Mouse (Mus musculus) telencephalon, adult 2 months (tissue): ENCODE measurements at regions not wholly inside any gene's neighbourhood (a gene's known extent, or its start where the extent isn't known, plus 50 kb on each side); places are given as distances from the start of the nearest gene placed in this dataset.

Source experiments
- DNase-seq: peaks from one replicate; pipeline ENCODE4 v3.0.0-alpha.2; 2011; ENCODE audit warnings: low read depth, low spot score

DNA sequence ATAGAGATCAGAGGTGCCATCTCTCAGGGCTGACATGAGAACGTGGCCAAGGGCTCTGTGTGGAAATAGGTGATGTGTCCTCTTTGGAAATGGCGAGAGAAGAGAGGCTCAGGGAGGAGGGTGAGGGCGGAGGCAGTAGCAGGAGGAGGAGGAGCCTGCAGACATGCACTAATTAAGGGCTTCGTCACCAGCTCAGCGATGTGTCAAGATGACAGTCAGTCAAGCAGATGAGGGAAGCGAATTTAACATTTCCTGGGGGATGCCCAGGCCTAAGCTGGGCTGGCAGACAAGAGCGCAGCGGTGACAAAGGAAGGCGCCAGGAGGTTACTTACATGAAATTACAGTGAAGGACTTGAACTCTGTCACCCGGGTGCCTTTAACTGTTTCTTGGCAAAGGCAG lies 455.1 kb upstream of the Tbx3 start:
- DNase-seq, result no peak

DNA sequence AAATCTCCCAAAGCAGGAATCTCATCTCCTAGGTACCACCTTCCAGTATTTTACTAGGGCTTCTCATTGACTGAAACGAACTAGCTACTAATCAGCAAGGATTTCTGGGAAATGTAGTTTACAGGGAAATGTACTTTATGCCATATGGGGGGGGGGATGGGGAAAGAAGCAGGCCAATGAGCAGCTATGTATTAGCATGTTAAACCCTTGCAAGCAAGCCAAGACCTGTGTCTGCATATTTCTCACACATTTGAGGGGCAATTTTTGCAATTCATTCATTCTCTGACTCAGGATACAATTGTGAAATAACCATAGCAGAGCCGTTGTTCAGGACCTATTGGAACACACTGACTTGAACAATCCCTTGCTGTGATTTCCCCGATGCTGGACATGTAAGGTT lies 454.3 kb upstream of the Tbx3 start:
- DNase-seq, result no peak

DNA sequence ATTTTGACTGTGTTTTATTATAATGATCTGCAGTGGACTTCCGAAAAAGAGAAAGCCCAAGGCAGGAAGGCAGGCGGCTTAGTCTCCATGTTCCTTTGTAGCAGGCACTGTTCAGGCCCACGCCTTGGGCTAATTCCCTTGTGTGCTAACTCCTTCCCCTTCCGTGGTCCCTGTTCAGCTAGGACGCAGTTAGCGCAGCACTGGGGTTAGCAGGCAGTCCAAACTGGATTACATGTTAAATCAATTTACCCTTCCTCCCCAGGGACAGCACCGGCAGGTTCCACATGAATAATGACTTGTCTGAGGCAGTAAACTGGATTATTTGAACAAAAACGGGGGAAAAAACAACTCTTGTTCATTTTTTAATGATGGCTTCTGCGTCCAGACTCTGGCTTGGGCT lies 453.4 kb upstream of the Tbx3 start:
- DNase-seq, result no peak

DNA sequence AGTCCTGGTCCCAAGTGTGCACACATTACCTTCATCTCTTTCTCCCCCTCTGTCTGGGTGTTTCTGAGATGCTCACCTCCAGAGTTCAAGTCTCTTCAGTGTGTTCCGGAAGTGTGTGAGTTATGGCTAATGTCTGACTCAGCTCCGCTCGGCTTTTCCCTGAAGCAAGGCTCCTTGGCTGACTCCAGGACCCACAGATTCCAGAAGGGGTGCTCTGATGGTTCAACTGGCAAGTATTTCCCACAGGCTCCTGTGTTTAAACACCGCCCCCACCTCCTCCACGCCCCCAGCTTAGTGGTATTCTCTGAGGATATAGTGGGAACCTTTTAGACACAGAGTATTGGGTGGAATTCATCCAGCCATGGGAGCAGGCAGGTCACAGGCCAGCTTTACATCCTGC lies 441.8 kb upstream of the Tbx3 start:
- DNase-seq, result no peak

DNA sequence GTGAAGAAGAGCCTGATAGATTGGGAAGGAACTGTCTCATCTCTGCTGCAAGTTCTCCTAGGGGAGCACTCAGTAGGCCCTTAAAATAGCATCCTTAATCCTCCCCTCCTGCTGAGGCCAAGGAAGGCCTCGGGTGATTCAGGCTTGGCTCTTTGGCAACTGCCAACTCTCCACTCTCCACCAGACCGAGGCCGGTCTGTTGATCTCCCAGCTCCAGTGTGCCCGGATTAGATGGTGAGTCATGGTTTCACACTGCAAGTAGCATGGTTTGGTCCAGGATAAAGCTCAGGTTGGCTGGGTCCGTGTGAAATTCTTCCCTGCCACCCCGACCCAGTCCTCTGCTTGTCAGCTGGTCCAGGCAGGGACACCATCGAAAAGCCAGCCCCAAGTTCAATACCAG lies 437.5 kb upstream of the Tbx3 start:
- DNase-seq, result no peak

DNA sequence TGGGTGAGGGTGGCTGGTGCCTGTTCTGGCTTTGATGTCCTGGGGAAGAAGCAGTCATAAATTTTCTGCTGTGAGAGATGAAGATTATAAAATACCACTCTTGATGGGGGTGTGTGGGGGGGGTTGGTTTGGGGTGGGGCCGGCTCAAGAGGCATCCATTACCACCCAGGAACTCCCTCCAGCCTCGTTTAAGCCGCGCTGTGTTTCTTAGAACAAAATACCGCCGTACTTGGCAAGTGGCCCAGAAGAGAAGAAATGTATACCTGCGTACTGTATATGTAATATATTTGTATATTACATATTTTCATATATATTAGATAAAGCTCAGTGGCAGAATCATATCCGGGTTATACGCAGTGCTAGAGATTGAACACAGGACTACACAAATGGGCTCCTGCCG lies 434.6 kb upstream of the Tbx3 start:
- DNase-seq, result no peak

DNA sequence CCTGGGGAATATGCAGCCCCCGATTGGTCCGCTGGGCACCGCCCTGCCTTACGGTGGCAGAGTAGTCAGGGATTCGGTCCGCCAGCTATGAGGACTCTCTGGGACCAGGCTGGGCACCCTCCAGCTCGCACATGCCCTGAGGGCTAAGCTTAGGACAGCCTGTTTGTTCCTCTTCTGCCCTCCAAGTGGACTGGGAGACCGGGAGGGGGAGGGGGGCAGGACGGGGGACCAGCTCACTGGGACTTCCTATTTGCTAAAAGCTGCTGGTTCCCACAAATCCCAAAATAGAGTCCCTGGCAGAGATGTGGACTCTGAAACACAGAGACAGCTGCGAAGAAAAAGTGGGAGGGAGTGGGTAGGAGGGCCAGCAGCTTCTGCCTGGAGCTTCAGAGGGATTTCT lies 423.6 kb upstream of the Tbx3 start:
- peak; percentile 71 for DNase-seq

DNA sequence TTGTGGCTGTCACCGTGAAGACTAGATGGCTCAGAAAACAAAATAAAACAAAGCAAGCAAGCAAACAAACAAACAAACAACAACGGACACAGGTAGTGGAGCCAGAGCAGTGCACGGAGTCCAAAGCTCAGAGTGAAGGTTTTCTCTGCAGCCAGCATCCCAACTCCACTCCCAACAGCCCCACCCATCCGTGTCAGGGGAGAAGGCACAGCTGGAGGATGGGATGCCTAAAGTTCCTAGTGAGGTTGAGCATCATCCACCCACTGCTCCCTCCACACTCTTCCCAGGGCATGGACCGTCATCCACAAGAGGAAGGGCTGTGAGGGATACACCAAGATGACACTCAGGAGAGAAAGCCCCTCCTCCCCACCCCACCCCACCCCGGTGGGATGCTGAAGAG lies 421.8 kb upstream of the Tbx3 start:
- no peak for DNase-seq

DNA sequence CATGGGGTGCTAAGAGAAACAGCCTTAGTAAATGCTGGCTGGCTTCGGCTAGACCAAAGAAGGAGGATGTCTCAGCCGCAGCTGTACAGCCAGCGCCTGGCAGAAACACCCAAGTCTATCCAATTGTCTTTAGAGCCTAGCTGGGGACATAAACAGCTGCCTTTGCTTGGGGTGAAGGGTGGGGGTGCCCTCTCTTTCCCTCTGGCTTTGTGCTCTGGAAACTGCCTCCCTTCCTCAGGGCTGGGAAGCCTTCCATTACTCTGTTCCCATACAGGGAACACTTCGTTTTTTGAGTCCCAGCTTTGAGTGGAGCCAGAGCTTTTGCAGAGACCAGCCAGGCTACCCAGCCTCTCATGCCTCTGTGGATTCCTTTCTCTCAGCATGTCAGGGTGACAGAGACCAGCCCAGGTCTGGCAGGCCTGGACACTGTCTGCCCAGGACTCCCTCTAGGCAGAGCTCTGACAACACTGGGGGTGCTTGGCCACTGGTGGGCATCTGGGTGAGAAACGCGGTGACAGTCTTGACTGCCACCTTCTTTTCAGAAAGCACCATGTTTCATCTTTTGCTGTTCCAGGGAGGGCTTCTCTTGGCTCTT lies 421.2 kb upstream of the Tbx3 start:
- no peak for DNase-seq

DNA sequence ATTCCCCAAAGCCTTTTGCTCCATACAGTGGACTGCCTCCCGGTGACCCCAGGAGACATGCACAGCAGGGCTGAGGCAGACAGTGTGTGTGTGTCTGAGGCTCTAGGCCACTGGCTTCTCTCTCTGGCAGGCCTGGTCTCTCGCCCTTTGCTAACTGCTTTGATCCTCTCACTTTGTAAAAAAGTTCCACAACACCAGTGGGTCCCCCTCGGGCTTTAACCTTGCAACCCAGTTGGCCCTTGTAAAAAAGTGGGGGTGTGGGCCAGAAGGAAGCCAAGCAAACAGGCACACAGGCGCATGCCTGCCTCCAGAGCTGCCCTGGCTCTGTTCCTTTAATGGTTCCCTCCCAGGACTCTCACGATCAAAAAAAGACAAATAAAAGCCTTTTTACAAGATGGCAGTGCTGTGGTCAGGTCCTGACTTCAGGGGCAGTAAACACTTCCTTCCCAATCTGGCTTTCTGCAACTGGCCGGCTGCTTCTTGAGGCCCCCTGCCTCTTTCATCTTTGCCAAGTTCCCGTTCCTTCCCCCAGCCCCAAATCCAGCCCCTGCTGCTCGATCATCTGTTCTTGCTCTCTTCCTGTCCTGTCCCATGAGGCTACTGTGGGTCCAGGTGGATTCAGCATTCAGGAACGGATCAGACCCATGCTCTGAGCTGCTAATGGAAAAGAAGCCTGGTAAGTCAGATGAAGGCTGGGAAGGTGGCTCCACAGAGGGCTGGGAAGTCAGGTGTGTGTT lies 419.0 kb upstream of the Tbx3 start:
- DNase-seq, result no peak

DNA sequence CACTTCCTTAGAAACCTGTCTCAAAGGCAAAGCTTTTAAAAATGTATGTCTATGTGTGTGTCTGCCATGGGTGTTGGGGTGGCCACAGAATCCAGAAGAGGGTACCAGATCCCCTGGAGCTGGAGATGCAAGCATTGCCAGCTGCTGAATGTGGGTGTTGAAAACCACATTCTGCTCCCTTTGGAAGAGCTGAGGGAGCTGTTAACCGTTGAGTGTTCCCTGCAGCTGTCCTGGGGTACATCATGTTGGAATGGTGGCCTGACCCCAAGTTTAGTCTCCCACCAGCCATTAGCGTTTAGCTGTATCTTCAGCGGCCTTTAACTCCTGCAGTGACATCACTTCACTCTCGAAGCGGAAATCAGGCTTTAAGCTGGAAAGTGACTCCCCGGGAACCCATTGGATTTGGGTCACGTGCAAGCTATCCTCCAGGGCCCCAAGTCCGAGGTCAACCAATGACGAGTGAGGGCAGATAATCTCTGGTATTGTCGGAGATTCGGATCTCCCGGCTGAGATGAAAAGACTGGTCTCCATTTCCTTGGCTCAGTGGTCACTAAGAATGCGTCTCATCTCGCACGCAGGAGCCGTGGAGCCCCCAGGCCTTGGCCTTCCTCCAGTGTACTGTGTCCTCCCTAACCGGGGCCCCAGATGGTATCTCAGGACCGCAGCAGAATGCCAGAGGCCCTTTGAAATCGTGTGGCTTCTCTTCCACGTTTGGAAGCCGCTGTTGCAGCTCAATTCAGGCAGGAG lies 412.9 kb upstream of the Tbx3 start:
- no peak for DNase-seq

DNA sequence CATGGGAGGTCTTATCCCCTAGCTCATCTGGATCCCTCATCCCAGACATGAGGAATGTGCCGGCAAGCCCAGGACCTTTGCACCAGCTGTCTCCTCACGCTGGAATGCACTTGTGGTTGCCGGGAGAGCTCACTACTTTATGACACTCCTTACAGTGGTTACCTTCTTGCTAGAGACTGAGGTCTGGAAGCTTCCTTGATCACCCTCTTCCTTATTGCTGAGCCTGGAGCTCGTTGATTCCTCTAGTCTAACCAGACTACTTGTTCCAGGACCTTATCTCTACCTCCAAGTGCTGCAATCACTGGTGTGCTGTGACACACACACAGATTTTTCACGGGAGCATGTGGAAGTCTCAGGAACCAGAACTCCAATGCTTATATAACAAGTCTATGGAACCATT lies 411.6 kb upstream of the Tbx3 start:
- no peak for DNase-seq

DNA sequence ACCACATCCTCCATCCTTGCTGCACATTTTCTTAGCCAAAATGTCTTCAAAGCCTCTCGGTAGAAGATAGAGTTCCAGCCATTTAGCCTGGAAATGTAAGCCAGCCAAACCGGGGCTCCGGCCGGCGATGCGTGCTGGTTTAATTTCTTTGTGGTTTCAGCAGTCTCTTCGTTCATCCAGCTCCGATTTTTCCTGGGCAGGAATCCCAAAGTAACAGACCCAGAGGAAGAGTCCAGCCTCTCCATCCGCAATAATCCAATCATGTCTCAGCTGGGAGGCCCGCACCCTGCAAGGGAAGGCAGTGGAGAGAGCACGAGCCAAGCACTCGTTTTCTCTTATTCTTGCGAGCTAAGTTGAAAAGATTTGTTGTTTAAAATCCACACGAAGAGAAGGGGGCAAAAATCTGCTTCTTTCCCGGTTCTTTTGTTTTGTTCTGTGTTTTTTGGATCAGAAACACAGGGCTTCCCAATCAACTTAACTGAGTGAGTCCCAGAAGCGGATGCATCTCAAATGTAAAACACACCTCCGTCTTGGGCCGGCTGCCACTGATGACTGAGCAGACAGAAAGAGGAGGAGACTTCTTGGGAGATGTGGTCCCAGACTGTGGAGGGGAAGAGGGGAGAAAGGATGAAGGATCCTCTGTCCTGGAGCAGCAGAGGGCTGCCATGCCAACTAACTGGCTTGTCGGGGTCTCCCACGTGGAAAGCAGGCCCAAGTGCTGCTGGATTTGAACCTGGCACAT lies 405.1 kb upstream of the Tbx3 start:
- DNase-seq, result peak; percentile 27

DNA sequence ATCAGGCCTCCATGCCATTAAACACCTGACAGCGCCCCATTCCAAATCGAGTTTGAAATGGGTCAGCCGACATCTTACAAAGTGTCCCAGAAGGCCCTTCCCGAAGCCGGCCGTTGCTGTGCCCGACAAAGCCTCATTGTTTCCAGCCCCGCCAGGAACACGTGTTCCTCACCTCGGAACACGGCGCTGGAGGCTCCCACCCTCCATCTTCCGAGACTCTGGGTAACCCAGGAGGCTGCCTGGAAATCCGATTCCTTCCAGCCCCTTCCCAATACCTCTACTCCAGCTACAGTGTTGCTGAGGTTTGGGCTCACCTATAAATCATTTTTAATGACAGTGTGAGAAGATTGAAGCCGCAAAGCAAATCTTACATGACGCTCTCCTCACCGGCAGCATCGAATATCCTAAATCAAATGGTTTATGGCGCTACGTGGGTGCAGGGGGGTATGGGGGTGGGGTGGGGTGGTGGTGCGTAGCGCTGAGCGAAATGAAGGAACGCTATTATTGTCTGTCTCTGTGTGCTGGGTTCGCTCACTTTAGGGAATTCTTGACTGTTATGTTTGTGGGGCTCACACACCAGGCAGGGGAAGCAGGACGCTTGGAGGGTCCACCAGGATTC lies 399.1 kb upstream of the Tbx3 start:
- no peak for DNase-seq

DNA sequence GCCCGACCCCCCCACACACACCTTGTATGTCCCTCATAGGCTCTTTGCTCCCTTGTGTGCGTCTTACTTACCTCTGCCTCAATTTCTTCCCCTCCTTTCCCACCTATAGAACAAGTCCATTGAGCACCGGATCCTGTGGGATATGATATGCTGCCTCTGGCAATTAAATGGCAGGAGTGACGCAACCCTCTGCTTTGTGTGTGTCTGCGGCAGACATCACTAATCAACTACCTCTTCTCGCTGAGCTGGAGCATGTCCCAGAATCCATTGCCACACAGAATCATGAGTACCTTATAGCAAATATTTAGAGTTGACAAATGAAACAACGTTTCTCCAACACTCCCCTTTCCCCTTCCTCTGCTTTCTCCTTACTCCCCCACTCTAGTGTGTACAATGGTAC lies 397.3 kb upstream of the Tbx3 start:
- DNase-seq, result no peak

DNA sequence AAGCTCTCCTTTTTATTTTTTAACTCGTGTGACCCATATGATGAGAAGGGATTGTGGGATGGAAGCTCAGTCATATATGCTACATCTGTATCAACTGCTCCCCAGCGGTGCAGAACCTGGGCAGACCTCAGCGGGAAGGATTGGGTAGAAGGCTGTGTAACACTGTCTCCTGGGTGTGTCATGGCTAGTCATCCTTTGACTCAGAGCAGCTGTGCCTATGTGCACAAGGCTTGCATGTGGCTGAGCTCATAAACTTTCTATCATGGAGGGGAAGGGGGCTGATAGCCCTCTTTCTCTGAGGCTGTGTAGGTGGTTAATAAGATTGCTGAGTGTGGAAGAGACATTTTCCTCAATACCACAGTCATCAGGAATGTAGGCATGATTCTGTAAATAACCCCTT lies 396.9 kb upstream of the Tbx3 start:
- DNase-seq, result no peak

DNA sequence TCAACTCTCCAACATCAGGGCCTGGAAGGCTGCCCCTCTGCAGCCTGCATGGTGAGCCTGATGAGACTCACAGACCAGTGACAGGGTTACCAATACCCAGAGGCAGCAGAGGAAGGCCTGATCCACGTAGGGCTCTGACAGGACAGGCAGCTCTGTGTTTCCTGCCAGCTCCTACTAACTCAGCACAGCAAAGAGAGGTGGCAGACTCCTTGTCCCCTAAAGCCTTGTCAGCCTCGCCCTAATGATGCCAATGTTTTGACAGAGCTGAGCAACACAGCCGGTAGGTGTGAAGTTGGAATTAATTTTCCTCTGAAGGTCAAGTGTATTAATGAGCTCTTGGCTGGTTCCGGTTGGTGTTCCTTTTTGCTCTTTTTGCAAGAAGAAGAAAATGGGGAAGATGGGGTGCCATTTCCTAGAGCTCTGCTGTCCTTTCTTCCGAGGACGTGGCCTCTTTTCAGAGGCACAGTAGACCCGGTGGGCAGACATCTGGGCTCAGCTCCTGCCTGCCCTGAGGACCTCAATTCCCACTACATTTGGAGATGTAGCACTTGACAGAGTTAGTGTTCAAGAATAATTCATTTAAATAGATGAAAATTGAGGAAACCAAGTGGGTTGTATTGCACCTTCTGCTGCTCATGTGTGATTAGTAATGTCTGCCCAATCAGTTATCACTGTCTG lies 395.5 kb upstream of the Tbx3 start:
- DNase-seq, result no peak

DNA sequence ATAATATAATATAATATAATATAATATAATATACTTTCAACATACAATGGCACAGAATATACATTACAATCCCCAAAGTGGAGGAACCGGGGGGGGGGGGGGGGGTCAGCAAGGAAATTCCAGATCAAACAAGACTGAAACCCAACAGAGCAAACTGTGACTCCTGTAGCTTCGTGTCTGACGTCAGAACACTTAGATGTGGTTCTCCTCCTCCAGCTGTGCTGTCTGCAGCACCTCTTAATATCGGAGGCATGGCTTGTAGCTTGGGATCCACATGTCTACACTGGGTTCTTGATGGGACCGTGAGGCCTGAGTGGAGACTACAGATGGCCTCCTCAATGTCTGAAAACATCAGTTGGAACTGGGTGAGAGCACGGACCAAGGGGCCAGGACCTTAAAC lies 390.3 kb upstream of the Tbx3 start:
- no peak for DNase-seq

DNA sequence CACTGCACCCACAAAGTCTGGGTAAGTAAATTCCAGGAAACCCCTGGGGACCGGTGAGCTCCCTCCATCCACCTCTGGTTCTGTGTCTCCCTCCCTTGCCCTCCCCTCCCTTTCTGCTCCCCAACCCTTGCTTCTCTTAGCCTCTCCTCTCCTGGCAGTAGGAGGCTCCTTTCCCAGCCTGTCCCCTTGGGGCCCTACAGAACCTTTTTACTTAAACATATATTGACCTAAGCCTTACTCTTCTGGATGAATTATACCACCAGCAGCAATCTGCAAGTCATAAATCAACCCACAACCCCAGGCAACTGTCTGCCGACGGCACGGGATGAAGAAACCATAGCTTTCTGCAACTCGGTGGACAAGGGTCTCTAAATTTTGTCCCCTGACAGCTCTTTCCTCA lies 380.7 kb upstream of the Tbx3 start:
- DNase-seq, result no peak

DNA sequence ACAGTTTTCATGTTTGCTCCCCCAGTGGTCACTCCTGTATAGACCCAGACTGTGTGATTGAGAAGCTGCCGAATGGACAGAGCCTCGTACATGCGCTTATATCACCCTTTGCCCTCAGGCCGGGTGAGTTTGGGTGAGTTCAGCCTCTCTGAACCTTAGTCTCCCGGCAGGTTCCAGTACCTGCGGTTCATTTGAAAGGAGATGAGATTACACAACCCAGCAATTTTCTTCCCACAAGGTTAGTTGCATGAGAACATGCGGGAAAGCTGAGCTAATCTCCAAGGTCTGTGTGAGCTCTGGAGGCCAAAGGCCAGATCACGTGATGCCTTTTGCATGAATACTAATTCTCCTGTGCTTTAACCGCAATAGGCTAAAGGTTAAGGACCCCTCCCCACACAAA lies 378.1 kb upstream of the Tbx3 start:
- DNase-seq, result no peak

DNA sequence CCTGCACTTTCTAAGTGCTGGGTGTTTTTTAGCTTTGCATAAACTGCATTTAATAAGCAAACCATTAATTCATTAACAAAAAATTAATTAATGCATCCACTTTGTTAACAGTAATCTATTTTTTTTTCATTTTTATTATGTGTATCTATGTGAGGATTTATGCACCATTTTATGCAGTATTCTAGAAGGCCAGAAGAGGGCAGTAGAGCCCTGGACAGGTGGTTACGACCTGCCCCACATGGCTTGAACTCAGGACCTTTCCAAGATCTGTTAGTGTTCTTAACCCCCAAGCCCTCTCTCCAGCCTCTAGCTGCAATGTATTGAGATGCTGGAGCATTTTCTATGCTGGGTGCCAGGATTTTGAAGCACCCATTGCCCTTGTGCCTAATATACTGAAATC lies 377.6 kb upstream of the Tbx3 start:
- no peak for DNase-seq
